Mouse (Mus musculus) lung, embryonic 16.5 days (tissue): ENCODE results near the gene Gpr61. TPM values are rescaled to one million over a fixed set of nuclear protein-coding genes. Genes with fewer than 3 reads are reported as not detected.

Experiments
- polyA plus RNA-seq: library from polyadenylated mRNA; unstranded; fragments of >200 nt; fragmentation: Nextera tagmentation; extraction: Ambion mirVana; gene quantifications from 2 replicates; pipeline ENCODE4 v1.2.1, GENCODE M21; 2015

The Gpr61 gene
- polyA plus RNA-seq, 1 experiment from 2014 or later = 0.04 TPM

Other genes with a start within 250 kb of the Gpr61 start
- gene Gstm7, start 223.1 kb downstream of the Gpr61 start, polyA plus RNA-seq = 11.0 and 12.3 TPM in 2 replicates
- gene Gstm6, start 211.1 kb downstream of the Gpr61 start, polyA plus RNA-seq = 3.9 and 4.1 TPM in 2 replicates
- 0.11 and 0.44 TPM in 2 replicates for gene Gstm3, start 185.6 kb downstream of the Gpr61 start, polyA plus RNA-seq
- gene Gstm2, start 168.4 kb downstream of the Gpr61 start, polyA plus RNA-seq = 166 and 173 TPM in 2 replicates
- 83.0 and 91.2 TPM in 2 replicates for gene Gstm1, start 136.9 kb downstream of the Gpr61 start, polyA plus RNA-seq
- 17.6 and 18.6 TPM in 2 replicates for gene Gstm4, start 110.0 kb downstream of the Gpr61 start, polyA plus RNA-seq
- 34.5 and 38.5 TPM in 2 replicates for gene Ampd2, start 68.2 kb downstream of the Gpr61 start, polyA plus RNA-seq
- gene Gnat2, start 62.1 kb downstream of the Gpr61 start, polyA plus RNA-seq = 0.80 and 1.6 TPM in 2 replicates
- 151 and 162 TPM in 2 replicates for gene Gnai3, start 8.7 kb downstream of the Gpr61 start, polyA plus RNA-seq
- 2.3 and 2.4 TPM in 2 replicates for gene Amigo1, start 31.5 kb upstream of the Gpr61 start, polyA plus RNA-seq
- gene Cyb561d1, start 46.3 kb upstream of the Gpr61 start, polyA plus RNA-seq = 3.1 and 3.4 TPM in 2 replicates
- 12.9 and 13.4 TPM in 2 replicates for gene Atxn7l2, start 56.1 kb upstream of the Gpr61 start, polyA plus RNA-seq
- 0.46 and 1.1 TPM in 2 replicates for gene Sypl2, start 71.8 kb upstream of the Gpr61 start, polyA plus RNA-seq
- 254 and 275 TPM in 2 replicates for gene Psma5, start 102.0 kb upstream of the Gpr61 start, polyA plus RNA-seq
- gene Sort1, start 129.2 kb upstream of the Gpr61 start, polyA plus RNA-seq = 13.7 and 14.3 TPM in 2 replicates
- gene Mybphl, start 210.0 kb upstream of the Gpr61 start, polyA plus RNA-seq = 6.1 and 9.9 TPM in 2 replicates
- 73.9 and 75.6 TPM in 2 replicates for gene Psrc1, start 229.0 kb upstream of the Gpr61 start, polyA plus RNA-seq